Mouse (Mus musculus): ENCODE measurements around the gene Zbtb20. TPM values are rescaled to one million over a fixed set of nuclear protein-coding genes. Genes with fewer than 3 reads are reported as not detected.
A peak's percentile ranks its signal among the peaks of the same experiment; 100 is the strongest.

Zbtb20 gene
- total RNA-seq, 1 experiment from 2014 or later, result 46.6 TPM

- no peak for ATAC-seq (ENCODE audit: extremely low read depth, insufficient number of reproducible peaks, low FRiP score, poor library complexity, severe bottlenecking)
Observed at GRCm38 (mm10) chr16:43169273-43169905, 293.7 kb downstream of the Zbtb20 start.

GRCm38 (mm10) chr16:43172139-43172538 is 296.5 kb downstream of the Zbtb20 start:
- ATAC-seq (ENCODE audit: extremely low read depth, insufficient number of reproducible peaks, low FRiP score, poor library complexity, severe bottlenecking), result no peak

GRCm38 (mm10) chr16:43172912-43173311 is 297.2 kb downstream of the Zbtb20 start:
- ATAC-seq (ENCODE audit: extremely low read depth, insufficient number of reproducible peaks, low FRiP score, poor library complexity, severe bottlenecking), result no peak

GRCm38 (mm10) chr16:43174815-43175214 is 299.1 kb downstream of the Zbtb20 start:
- ATAC-seq (ENCODE audit: extremely low read depth, insufficient number of reproducible peaks, low FRiP score, poor library complexity, severe bottlenecking), result no peak

GRCm38 (mm10) chr16:43181038-43181437 is 305.4 kb downstream of the Zbtb20 start:
- ATAC-seq (ENCODE audit: extremely low read depth, insufficient number of reproducible peaks, low FRiP score, poor library complexity, severe bottlenecking), result no peak

GRCm38 (mm10) chr16:43190390-43190789 is 314.7 kb downstream of the Zbtb20 start:
- peak; percentile 9; the same call in 1 of the 2 replicates for ATAC-seq (ENCODE audit: extremely low read depth, insufficient number of reproducible peaks, low FRiP score, poor library complexity, severe bottlenecking)

GRCm38 (mm10) chr16:43191060-43191850 is 315.6 kb downstream of the Zbtb20 start:
- ATAC-seq (ENCODE audit: extremely low read depth, insufficient number of reproducible peaks, low FRiP score, poor library complexity, severe bottlenecking), result no peak

GRCm38 (mm10) chr16:43193631-43194239 is 318.1 kb downstream of the Zbtb20 start:
- ATAC-seq (ENCODE audit: extremely low read depth, insufficient number of reproducible peaks, low FRiP score, poor library complexity, severe bottlenecking), result no peak

- ATAC-seq (ENCODE audit: extremely low read depth, insufficient number of reproducible peaks, low FRiP score, poor library complexity, severe bottlenecking), result no peak
Observed at GRCm38 (mm10) chr16:43217336-43218006, 341.8 kb downstream of the Zbtb20 start.

GRCm38 (mm10) chr16:43219367-43219766 is 343.7 kb downstream of the Zbtb20 start:
- ATAC-seq (ENCODE audit: extremely low read depth, insufficient number of reproducible peaks, low FRiP score, poor library complexity, severe bottlenecking), result no peak

- no peak for ATAC-seq (ENCODE audit: extremely low read depth, insufficient number of reproducible peaks, low FRiP score, poor library complexity, severe bottlenecking)
Observed at GRCm38 (mm10) chr16:43221313-43221712, 345.6 kb downstream of the Zbtb20 start.

GRCm38 (mm10) chr16:43230253-43230652 is 354.6 kb downstream of the Zbtb20 start:
- ATAC-seq (ENCODE audit: extremely low read depth, insufficient number of reproducible peaks, low FRiP score, poor library complexity, severe bottlenecking), result no peak

- no peak for ATAC-seq (ENCODE audit: extremely low read depth, insufficient number of reproducible peaks, low FRiP score, poor library complexity, severe bottlenecking)
Observed at GRCm38 (mm10) chr16:43234249-43234648, 358.6 kb downstream of the Zbtb20 start.

GRCm38 (mm10) chr16:43235317-43235716 is 359.6 kb downstream of the Zbtb20 start:
- no peak for ATAC-seq (ENCODE audit: extremely low read depth, insufficient number of reproducible peaks, low FRiP score, poor library complexity, severe bottlenecking)

- no peak for ATAC-seq (ENCODE audit: extremely low read depth, insufficient number of reproducible peaks, low FRiP score, poor library complexity, severe bottlenecking)
Observed at GRCm38 (mm10) chr16:43235721-43236159, 360.1 kb downstream of the Zbtb20 start.

- ATAC-seq (ENCODE audit: extremely low read depth, insufficient number of reproducible peaks, low FRiP score, poor library complexity, severe bottlenecking), result no peak
Observed at GRCm38 (mm10) chr16:43237551-43237950, 361.9 kb downstream of the Zbtb20 start.

- ATAC-seq (ENCODE audit: extremely low read depth, insufficient number of reproducible peaks, low FRiP score, poor library complexity, severe bottlenecking), result no peak
Observed at GRCm38 (mm10) chr16:43247026-43247425, 371.3 kb downstream of the Zbtb20 start.

GRCm38 (mm10) chr16:43253077-43253476 is 377.4 kb downstream of the Zbtb20 start:
- no peak for ATAC-seq (ENCODE audit: extremely low read depth, insufficient number of reproducible peaks, low FRiP score, poor library complexity, severe bottlenecking)

- no peak for ATAC-seq (ENCODE audit: extremely low read depth, insufficient number of reproducible peaks, low FRiP score, poor library complexity, severe bottlenecking)
Observed at GRCm38 (mm10) chr16:43253746-43254145, 378.1 kb downstream of the Zbtb20 start.

All from neutrophil, adult 5-6 weeks (primary cell).